Mouse (Mus musculus) intestine, postnatal 0 days (tissue): Measurements from ENCODE around the gene Phc2. TPM values are rescaled to one million over a fixed set of nuclear protein-coding genes. Genes with fewer than 3 reads are reported as not detected.

Experiments used
- ATAC-seq: fragments of 200-750 bp; cut with Nextera tagmentation; 2 replicates; pipeline ENCODE4 v1.8.0; 2017; ENCODE audit warnings: mild to moderate bottlenecking, moderate TSS enrichment, moderate library complexity
- H3K27ac ChIP-seq: fragments of 300-500 bp; sonication (generic); 2 replicates; pipeline ENCODE4 v1.5.1; 2014; ENCODE audit warnings: mild to moderate bottlenecking, low read depth, low read length, moderate library complexity
- H3K27me3 ChIP-seq: fragments of 300-500 bp; sonication (generic); replicated peaks from 2 replicates; pipeline ENCODE4 v1.6.1; 2014; ENCODE audit warnings: low read length, mixed read lengths; ENCODE audit not compliant: control insufficient read depth, insufficient read depth
- H3K36me3 ChIP-seq: fragments of 300-500 bp; sonication (generic); 2 replicates; pipeline ENCODE4 v1.6.1; 2014; ENCODE audit warnings: mild to moderate bottlenecking, moderate library complexity; ENCODE audit not compliant: control insufficient read depth, insufficient read depth
- H3K4me1 ChIP-seq: fragments of 300-500 bp; sonication (generic); replicated peaks from 2 replicates; pipeline ENCODE4 v1.6.1; 2014; ENCODE audit warnings: antibody characterized with exemption, low read length, mixed read lengths; ENCODE audit not compliant: control insufficient read depth, insufficient read depth
- H3K4me2 ChIP-seq: fragments of 300-500 bp; sonication (generic); replicated peaks from 2 replicates; pipeline ENCODE4 v1.6.1; 2014; ENCODE audit warnings: low read depth, mild to moderate bottlenecking, moderate library complexity
- H3K4me3 ChIP-seq: fragments of 300-500 bp; sonication (generic); 2 replicates; pipeline ENCODE4 v1.5.1; 2014; ENCODE audit warnings: low read depth, low read length
- H3K9ac ChIP-seq: fragments of 300-500 bp; sonication (generic); 2 replicates; pipeline ENCODE4 v1.6.1; 2014; ENCODE audit warnings: mild to moderate bottlenecking, low read depth, low read length
- H3K9me3 ChIP-seq: fragments of 300-500 bp; sonication (generic); 2 replicates; pipeline ENCODE4 v1.6.1; 2016; ENCODE audit warnings: mixed run types; ENCODE audit not compliant: control insufficient read depth
- CTCF ChIP-seq: sonication (generic); IDR thresholded peaks from 2 replicates; pipeline ENCODE4 v1.5.1; 2016; ENCODE audit warnings: low read depth, mild to moderate bottlenecking, control low read depth, antibody characterized with exemption, moderate library complexity
- WGBS: fragments of 180-500 bp; shearing (Covaris S2); extraction: QIAGEN DNeasy Blood & Tissue Kit; methylation state at CpG from one replicate; pipeline ENCODE4 v1.1.7; 2014; 5-methylcytosine and 5-hydroxymethylcytosine counted together
- polyA plus RNA-seq: library from polyadenylated mRNA; unstranded; fragments of >200 nt; fragmentation: Nextera tagmentation; extraction: Ambion mirVana; gene quantifications from 2 replicates; pipeline ENCODE4 v1.2.1, GENCODE M21; 2015

The Phc2 gene
- polyA plus RNA-seq, 1 experiment from 2014 or later: 25.4 TPM

GRCm38 (mm10) chr4:128683706-128684105 lies 29.2 kb downstream of the Phc2 start:
- H3K9ac ChIP-seq: no peak overlapping the region
- no peaks in the 10 kb centered on the region for H3K9me3 ChIP-seq
- no peak for ATAC-seq
- WGBS: 55% methylated on average over 3 of the region's 3 CpGs
- H3K27me3 ChIP-seq: no peaks in the 10 kb centered on the region
- H3K4me1 ChIP-seq: no peaks in the 10 kb centered on the region
- no peaks in the 10 kb centered on the region for H3K36me3 ChIP-seq
- no peak overlapping the region for H3K27ac ChIP-seq
- no peak for TF ChIP-seq CTCF
- H3K4me2 ChIP-seq: no peak overlapping the region
- H3K4me3 ChIP-seq: no peak overlapping the region

GRCm38 (mm10) chr4:128684108-128684507 lies 29.6 kb downstream of the Phc2 start:
- WGBS: 87% methylated on average over 11 of the region's 11 CpGs
- no peak for TF ChIP-seq CTCF
- Histone ChIP-seq H3K9ac (no peak overlapping the region), H3K4me1 (no peaks in the 10 kb centered on the region), H3K27me3 (no peaks in the 10 kb centered on the region), H3K4me3 (no peak overlapping the region), H3K4me2 (no peak overlapping the region), H3K9me3 (no peaks in the 10 kb centered on the region), H3K36me3 (no peaks in the 10 kb centered on the region), H3K27ac (no peak overlapping the region)
- ATAC-seq: no peak

GRCm38 (mm10) chr4:128688513-128688913 lies 34.0 kb downstream of the Phc2 start:
- no peaks in the 10 kb centered on the region for H3K36me3 ChIP-seq
- no peak overlapping the region for H3K9ac ChIP-seq
- WGBS: 31% methylated on average over 6 of the region's 6 CpGs
- H3K4me3 ChIP-seq: no peak overlapping the region
- ATAC-seq: no peak
- no peaks in the 10 kb centered on the region for H3K9me3 ChIP-seq
- H3K4me1 ChIP-seq: no peaks in the 10 kb centered on the region
- no peaks in the 10 kb centered on the region for H3K27me3 ChIP-seq
- TF ChIP-seq CTCF: no peak
- no peak overlapping the region for H3K4me2 ChIP-seq
- H3K27ac ChIP-seq: no peak overlapping the region

- H3K27me3 ChIP-seq: no peaks in the 10 kb centered on the region
- 47% methylated on average over 9 of the region's 9 CpGs for WGBS
- TF ChIP-seq CTCF: no peak
- H3K4me1 ChIP-seq: no peaks in the 10 kb centered on the region
- H3K9me3 ChIP-seq: no peaks in the 10 kb centered on the region
- no peak for ATAC-seq
- H3K4me2 ChIP-seq: no peak overlapping the region
- H3K4me3 ChIP-seq: no peak overlapping the region
- H3K36me3 ChIP-seq: no peaks in the 10 kb centered on the region
- H3K27ac ChIP-seq: no peak overlapping the region
- H3K9ac ChIP-seq: no peak overlapping the region
Measured at GRCm38 (mm10) chr4:128688976-128689375, 34.5 kb downstream of the Phc2 start.

DNA sequence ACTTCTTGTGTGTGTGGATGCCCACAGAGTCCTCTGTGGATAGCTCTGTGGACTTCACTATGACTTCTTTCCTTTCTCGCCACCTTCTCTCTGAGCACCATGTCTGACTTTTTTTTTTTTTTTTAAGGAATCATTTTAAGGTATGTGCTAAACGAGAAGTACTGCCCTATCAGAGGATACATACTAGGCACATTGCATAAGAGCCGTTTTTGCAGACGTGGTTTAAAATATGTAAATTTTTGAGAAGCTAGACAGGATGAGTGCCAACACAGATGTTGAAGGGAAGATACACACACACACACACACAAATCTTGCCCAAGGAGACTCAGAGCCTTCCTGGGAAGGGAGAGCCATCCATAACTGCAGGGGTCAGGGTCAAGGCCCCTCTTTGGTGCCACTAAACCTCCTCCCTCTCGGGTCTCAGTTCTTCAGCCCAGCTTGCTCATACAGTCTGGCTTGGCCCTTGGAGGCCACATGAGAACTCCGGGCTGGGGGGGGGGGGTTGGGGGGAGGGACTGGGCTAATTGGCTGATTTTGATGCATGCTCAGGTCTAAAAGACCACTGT lies 35.3 kb downstream of the Phc2 start:
- Histone ChIP-seq H3K27me3 (no peaks in the 10 kb centered on the region), H3K9ac (no peak overlapping the region), H3K4me2 (no peak overlapping the region), H3K9me3 (no peaks in the 10 kb centered on the region), H3K27ac (no peak overlapping the region), H3K4me3 (no peak overlapping the region), H3K36me3 (no peaks in the 10 kb centered on the region), H3K4me1 (no peaks in the 10 kb centered on the region)
- no peak for ATAC-seq
- TF ChIP-seq CTCF: no peak
- WGBS: 57% methylated on average over 6 of the region's 6 CpGs

DNA sequence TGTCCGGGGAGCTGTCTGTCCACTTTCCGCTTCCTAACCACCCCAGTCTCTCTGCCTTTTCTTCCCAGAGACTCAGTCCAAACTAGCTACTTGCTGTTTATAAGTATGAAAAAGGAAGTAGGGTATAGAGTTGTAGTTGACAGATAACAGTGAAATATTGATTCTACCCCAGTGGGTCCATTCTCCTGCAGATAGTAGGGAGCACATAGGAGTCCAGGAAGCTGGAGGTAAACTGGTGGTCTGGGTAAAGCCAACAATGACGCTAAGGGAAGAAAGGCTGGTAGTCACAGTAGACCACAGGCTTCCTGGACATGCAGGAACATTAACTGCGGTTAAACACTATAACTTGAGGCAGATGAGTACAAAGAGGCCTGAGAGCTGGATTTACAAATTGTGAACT lies 36.7 kb downstream of the Phc2 start:
- TF ChIP-seq CTCF: no peak
- no peak for ATAC-seq
- Histone ChIP-seq H3K36me3 (no peaks in the 10 kb centered on the region), H3K9ac (no peak overlapping the region), H3K9me3 (no peaks in the 10 kb centered on the region), H3K4me1 (no peaks in the 10 kb centered on the region), H3K27ac (no peak overlapping the region), H3K4me2 (no peak overlapping the region), H3K4me3 (no peak overlapping the region), H3K27me3 (no peaks in the 10 kb centered on the region)
- 56% methylated on average over 4 of the region's 4 CpGs for WGBS
